Mouse (Mus musculus): ENCODE data around the gene 1700018F24Rik. TPM values are rescaled to one million over a fixed set of nuclear protein-coding genes. Genes with fewer than 3 reads are reported as not detected.

Gene 1700018F24Rik
- total and polyA plus RNA-seq, 2 experiments, result not detected

GRCm38 (mm10) chr5:145084822-145085221 is 42.0 kb downstream of the 1700018F24Rik start:
- Histone ChIP-seq H3K4me1 (ENCODE audit: control insufficient read depth, insufficient read depth, low read length) (peaks cover 7% of the 10 kb centered on the region), H3K9ac (ENCODE audit: low read depth, low read length) (peak overlapping the region; percentile 89), H3K36me3 (ENCODE audit: control insufficient read depth, insufficient read depth, low read length) (no peaks in the 10 kb centered on the region), H3K79me2 (ENCODE audit: control insufficient read depth, insufficient read depth, low read length) (peaks cover 15% of the 10 kb centered on the region; the same call in 1 of the 2 replicates), H3K27ac (replicated peaks; ENCODE audit: insufficient read depth, low read depth, low read length) (no peak overlapping the region), H3K4me3 (ENCODE audit: insufficient read depth, low read depth, low read length) (no peak overlapping the region), H3K27me3 (ENCODE audit: control insufficient read depth, insufficient read depth, low read length) (no peaks in the 10 kb centered on the region)
- 49% methylated on average over 2 of the region's 2 CpGs for WGBS
- no peak for TF ChIP-seq CTCF (IDR thresholded peaks at IDR 0.05; ENCODE audit: low read depth, low read length)
- no peak for TF ChIP-seq POLR2A (IDR thresholded peaks at IDR 0.05; ENCODE audit: extremely low read depth, insufficient read depth, low read length)
- no peak for DNase-seq (ENCODE audit: extremely low read depth, low read depth, low spot score)

- peaks cover 18% of the 10 kb centered on the region; the same call in 1 of the 2 replicates for H3K79me2 ChIP-seq (ENCODE audit: control insufficient read depth, insufficient read depth, low read length)
- H3K4me3 ChIP-seq (ENCODE audit: insufficient read depth, low read depth, low read length), result no peak overlapping the region
- H3K27me3 ChIP-seq (ENCODE audit: control insufficient read depth, insufficient read depth, low read length), result no peaks in the 10 kb centered on the region
- DNase-seq (ENCODE audit: extremely low read depth, low read depth, low spot score), result no peak
- TF ChIP-seq CTCF (IDR thresholded peaks at IDR 0.05; ENCODE audit: low read depth, low read length) (no peak), POLR2A (IDR thresholded peaks at IDR 0.05; ENCODE audit: extremely low read depth, insufficient read depth, low read length) (no peak)
- peaks cover 15% of the 10 kb centered on the region for H3K36me3 ChIP-seq (ENCODE audit: control insufficient read depth, insufficient read depth, low read length)
- no peak overlapping the region for H3K27ac ChIP-seq (replicated peaks; ENCODE audit: insufficient read depth, low read depth, low read length)
- peaks cover 7% of the 10 kb centered on the region for H3K4me1 ChIP-seq (ENCODE audit: control insufficient read depth, insufficient read depth, low read length)
- no peak overlapping the region for H3K9ac ChIP-seq (ENCODE audit: low read depth, low read length)
- WGBS, result 98% methylated on average over 2 of the region's 2 CpGs
Observed at GRCm38 (mm10) chr5:145088186-145088585, 45.4 kb downstream of the 1700018F24Rik start.

GRCm38 (mm10) chr5:145089878-145090277 is 47.1 kb downstream of the 1700018F24Rik start:
- Histone ChIP-seq H3K36me3 (ENCODE audit: control insufficient read depth, insufficient read depth, low read length) (peaks cover 25% of the 10 kb centered on the region), H3K27me3 (ENCODE audit: control insufficient read depth, insufficient read depth, low read length) (no peaks in the 10 kb centered on the region), H3K79me2 (ENCODE audit: control insufficient read depth, insufficient read depth, low read length) (peaks cover 11% of the 10 kb centered on the region; the same call in 1 of the 2 replicates), H3K4me3 (ENCODE audit: insufficient read depth, low read depth, low read length) (no peak overlapping the region), H3K9ac (ENCODE audit: low read depth, low read length) (no peak overlapping the region), H3K27ac (replicated peaks; ENCODE audit: insufficient read depth, low read depth, low read length) (no peak overlapping the region), H3K4me1 (ENCODE audit: control insufficient read depth, insufficient read depth, low read length) (peaks cover 3% of the 10 kb centered on the region)
- DNase-seq (ENCODE audit: extremely low read depth, low read depth, low spot score), result peak; percentile 29
- TF ChIP-seq CTCF (IDR thresholded peaks at IDR 0.05; ENCODE audit: low read depth, low read length) (no peak), POLR2A (IDR thresholded peaks at IDR 0.05; ENCODE audit: extremely low read depth, insufficient read depth, low read length) (no peak)
- 39% methylated on average over 3 of the region's 3 CpGs for whole genome bisulfite sequencing

Other genes with a start within 250 kb of the 1700018F24Rik start
- gene Smurf1, start 77.1 kb upstream of the 1700018F24Rik start, total RNA-seq (2014; rRNA removed), result 5.2 and 6.0 TPM in 2 replicates
- gene Smurf1, start 77.1 kb upstream of the 1700018F24Rik start, polyA plus RNA-seq (2012; rRNA removed), result 6.7 and 8.6 TPM in 2 replicates
- not detected in 2 replicates for gene Gm4871, start 10.2 kb upstream of the 1700018F24Rik start, total RNA-seq (2014; rRNA removed)
- not detected in 2 replicates for gene Gm4871, start 10.2 kb upstream of the 1700018F24Rik start, polyA plus RNA-seq (2012; rRNA removed)
- gene Arpc1a, start 40.8 kb downstream of the 1700018F24Rik start, total RNA-seq (2014; rRNA removed), result 36.0 and 47.1 TPM in 2 replicates
- gene Arpc1a, start 40.8 kb downstream of the 1700018F24Rik start, polyA plus RNA-seq (2012; rRNA removed), result 64.7 and 66.5 TPM in 2 replicates
- not detected in 2 replicates for gene Kpna7, start 41.0 kb downstream of the 1700018F24Rik start, total RNA-seq (2014; rRNA removed)
- not detected in 2 replicates for gene Kpna7, start 41.0 kb downstream of the 1700018F24Rik start, polyA plus RNA-seq (2012; rRNA removed)
- 30.9 and 61.0 TPM in 2 replicates for gene Arpc1b, start 71.2 kb downstream of the 1700018F24Rik start, total RNA-seq (2014; rRNA removed)
- gene Arpc1b, start 71.2 kb downstream of the 1700018F24Rik start, polyA plus RNA-seq (2012; rRNA removed), result 93.8 and 137 TPM in 2 replicates
- gene Pdap1, start 97.2 kb downstream of the 1700018F24Rik start, total RNA-seq (2014; rRNA removed), result 12.6 and 16.1 TPM in 2 replicates
- 16.9 and 19.7 TPM in 2 replicates for gene Pdap1, start 97.2 kb downstream of the 1700018F24Rik start, polyA plus RNA-seq (2012; rRNA removed)
- 57.9 and 66.4 TPM in 2 replicates for gene Bud31, start 97.4 kb downstream of the 1700018F24Rik start, total RNA-seq (2014; rRNA removed)
- gene Bud31, start 97.4 kb downstream of the 1700018F24Rik start, polyA plus RNA-seq (2012; rRNA removed), result 45.5 and 45.7 TPM in 2 replicates
- 7.2 and 8.3 TPM in 2 replicates for gene Ptcd1, start 124.1 kb downstream of the 1700018F24Rik start, total RNA-seq (2014; rRNA removed)
- gene Ptcd1, start 124.1 kb downstream of the 1700018F24Rik start, polyA plus RNA-seq (2012; rRNA removed), result 7.5 and 7.6 TPM in 2 replicates
- gene Cpsf4, start 124.2 kb downstream of the 1700018F24Rik start, total RNA-seq (2014; rRNA removed), result 16.4 TPM in 2 replicates
- 16.8 and 20.2 TPM in 2 replicates for gene Cpsf4, start 124.2 kb downstream of the 1700018F24Rik start, polyA plus RNA-seq (2012; rRNA removed)
- 331 and 332 TPM in 2 replicates for gene Atp5j2, start 149.1 kb downstream of the 1700018F24Rik start, total RNA-seq (2014; rRNA removed)
- 171 and 187 TPM in 2 replicates for gene Atp5j2, start 149.1 kb downstream of the 1700018F24Rik start, polyA plus RNA-seq (2012; rRNA removed)
- 6.8 and 8.5 TPM in 2 replicates for gene Zkscan14, start 158.9 kb downstream of the 1700018F24Rik start, total RNA-seq (2014; rRNA removed)
- gene Zkscan14, start 158.9 kb downstream of the 1700018F24Rik start, polyA plus RNA-seq (2012; rRNA removed), result 1.8 and 2.1 TPM in 2 replicates
- gene Zkscan5, start 161.6 kb downstream of the 1700018F24Rik start, total RNA-seq (2014; rRNA removed), result 7.6 and 7.8 TPM in 2 replicates
- 4.8 and 4.9 TPM in 2 replicates for gene Zkscan5, start 161.6 kb downstream of the 1700018F24Rik start, polyA plus RNA-seq (2012; rRNA removed)
- 29.5 and 29.9 TPM in 2 replicates for gene Zfp655, start 188.7 kb downstream of the 1700018F24Rik start, total RNA-seq (2014; rRNA removed)
- gene Zfp655, start 188.7 kb downstream of the 1700018F24Rik start, polyA plus RNA-seq (2012; rRNA removed), result 11.4 and 11.8 TPM in 2 replicates
- 3.0 and 3.5 TPM in 2 replicates for gene Zscan25, start 237.5 kb downstream of the 1700018F24Rik start, total RNA-seq (2014; rRNA removed)
- 6.5 and 6.7 TPM in 2 replicates for gene Zscan25, start 237.5 kb downstream of the 1700018F24Rik start, polyA plus RNA-seq (2012; rRNA removed)

Data from liver, adult 2 months (tissue).